Mouse (Mus musculus) liver (tissue): ENCODE results near the gene Smpdl3b.
"Not testable (repeated sequence)": the region's sequence is repeated elsewhere in the genome, so short reads cannot be mapped to it uniquely, and the experiment has no call there.

Experiments used
- DNase-seq: peaks from one replicate; pipeline ENCODE4 v3.0.0-alpha.2; 2020; ENCODE audit warnings: mixed read lengths

Smpdl3b gene

GRCm38 (mm10) chr4:132778562-132779201 is 21.6 kb upstream of the Smpdl3b start:
- DNase-seq: no peak

- peak; percentile 68 for DNase-seq
These were observed 19.7 kb upstream of the Smpdl3b start for GRCm38 (mm10) chr4:132776764-132777163.

GRCm38 (mm10) chr4:132774905-132775304 is 17.9 kb upstream of the Smpdl3b start:
- DNase-seq: no peak

GRCm38 (mm10) chr4:132771776-132772175 is 14.7 kb upstream of the Smpdl3b start:
- DNase-seq: no peak

GRCm38 (mm10) chr4:132767914-132768876 is 11.1 kb upstream of the Smpdl3b start, which contains the start of gene Rpa2:
Gene Rpa2, plus strand, starts transcription at chr4:132768332.
- DNase-seq: peak; percentile 96

- not testable (repeated sequence) for DNase-seq
These were observed 6.1 kb upstream of the Smpdl3b start for GRCm38 (mm10) chr4:132763125-132763524.

- DNase-seq: no peak
These were observed 5.5 kb upstream of the Smpdl3b start for GRCm38 (mm10) chr4:132762602-132763001.

- DNase-seq: no peak
These were observed 3.2 kb upstream of the Smpdl3b start for GRCm38 (mm10) chr4:132760296-132760695.

GRCm38 (mm10) chr4:132757633-132758351 is 740 bp upstream of the Smpdl3b start:
- DNase-seq: no peak

GRCm38 (mm10) chr4:132752992-132753391 is 4.1 kb downstream of the Smpdl3b start:
- no peak for DNase-seq

- DNase-seq: no peak
These were observed 7.6 kb downstream of the Smpdl3b start for GRCm38 (mm10) chr4:132749258-132749982.

- no peak for DNase-seq
These were observed 8.3 kb downstream of the Smpdl3b start for GRCm38 (mm10) chr4:132748778-132749177.

GRCm38 (mm10) chr4:132747664-132748259 is 9.3 kb downstream of the Smpdl3b start:
- DNase-seq: peak; percentile 44

GRCm38 (mm10) chr4:132746911-132747517 is 10.0 kb downstream of the Smpdl3b start:
- DNase-seq: no peak

- DNase-seq: no peak
These were observed 12.8 kb downstream of the Smpdl3b start for GRCm38 (mm10) chr4:132743992-132744911.

GRCm38 (mm10) chr4:132741491-132741890 is 15.6 kb downstream of the Smpdl3b start:
- no peak for DNase-seq

- DNase-seq: not testable (repeated sequence)
These were observed 19.9 kb downstream of the Smpdl3b start for GRCm38 (mm10) chr4:132737154-132737553.

- peak; percentile 42 for DNase-seq
These were observed 21.2 kb downstream of the Smpdl3b start for GRCm38 (mm10) chr4:132735894-132736293.

GRCm38 (mm10) chr4:132735389-132735788 is 21.7 kb downstream of the Smpdl3b start:
- DNase-seq: no peak

- DNase-seq: no peak
These were observed 22.3 kb downstream of the Smpdl3b start for GRCm38 (mm10) chr4:132734766-132735165.
